8 mouse cellular contexts compared by ENCODE assay signal in genomic region chr9:57504381-57504700, GRCm38 (mm10). TPM values are rescaled to one million over a fixed set of nuclear protein-coding genes. Genes with fewer than 3 reads are reported as not detected.
A peak's percentile ranks its signal among the peaks of the same experiment; 100 is the strongest.
DNase-seq lines count a peak whose midpoint lies in the region; ATAC-seq and TF ChIP-seq lines count a peak whose summit lies in the region.

No protein-coding gene starts in this region.

- H3K27ac ChIP-seq in limb, embryonic 14.5 days (replicated peaks; ENCODE audit: low read depth, low read length): no peak overlapping the region
- H3K27ac ChIP-seq in midbrain, embryonic 14.5 days (replicated peaks; ENCODE audit: low read depth, low read length): peak overlapping the region; percentile 85

- 1% methylated on average over 25 of the region's 34 CpGs for WGBS in limb, embryonic 14.5 days
- under 1% methylated on average over 34 of the region's 34 CpGs for WGBS in midbrain, embryonic 14.5 days

- H3K27me3 ChIP-seq in limb, embryonic 14.5 days (ENCODE audit: control insufficient read depth, insufficient read depth, low read length): peaks cover 70% of the 10 kb centered on the region
- H3K27me3 ChIP-seq in midbrain, embryonic 14.5 days (ENCODE audit: control insufficient read depth, insufficient read depth, low read length): peaks cover 49% of the 10 kb centered on the region

- H3K4me3 ChIP-seq in limb, embryonic 14.5 days (replicated peaks; ENCODE audit: low read length): peak overlapping the region; percentile 46
- peak overlapping the region; percentile 40 for H3K4me3 ChIP-seq in midbrain, embryonic 14.5 days (replicated peaks; ENCODE audit: low read depth, low read length)

- peak; percentile 29 for DNase-seq in Muller cell, postnatal 12 days (ENCODE audit: inconsistent ontology term)
- DNase-seq in cerebellum, postnatal 10 days: peak; percentile 79 to 80
- DNase-seq in gastrocnemius, postnatal 10 days: peak; percentile 48
- DNase-seq in induced T-regulatory cell, adult 2 months (ENCODE audit: low read depth): peak; percentile 70
- no peak for DNase-seq in limb, embryonic 14.5 days (ENCODE audit: low spot score)
- peak; percentile 86 for DNase-seq in midbrain, embryonic 14.5 days
- peak; percentile 34 for DNase-seq in spleen, adult 12 weeks (ENCODE audit: low spot score)

- no peak for TF ChIP-seq POLR2A in limb, embryonic 14.5 days (IDR thresholded peaks at IDR 0.05; ENCODE audit: borderline replicate concordance, extremely low read depth, insufficient read depth, insufficient read length)

- 0 out of 2 replicates have a peak, but pooled peaks have one; percentile 50 for ATAC-seq in limb, embryonic 14.5 days (ENCODE audit: low FRiP score, low read depth)
- ATAC-seq in midbrain, embryonic 14.5 days (ENCODE audit: low FRiP score, low TSS enrichment): peak; percentile 44; the same call in 1 of the 2 replicates
- no peak for ATAC-seq in activated CD4-positive, CD25-positive, alpha-beta regulatory T cell, adult 4 months

- H3K36me3 ChIP-seq in limb, embryonic 14.5 days (ENCODE audit: control insufficient read depth, insufficient read depth, low read length): no peaks in the 10 kb centered on the region
- H3K36me3 ChIP-seq in midbrain, embryonic 14.5 days (ENCODE audit: control insufficient read depth, insufficient read depth, low read length): no peaks in the 10 kb centered on the region

- H3K4me2 ChIP-seq in limb, embryonic 14.5 days (replicated peaks; ENCODE audit: low read depth, low read length, severe bottlenecking): peak overlapping the region; percentile 95
- peak overlapping the region; percentile 87 for H3K4me2 ChIP-seq in midbrain, embryonic 14.5 days (ENCODE audit: low read length)

- H3K4me1 ChIP-seq in limb, embryonic 14.5 days (ENCODE audit: control insufficient read depth, insufficient read depth, low read length): peaks cover 21% of the 10 kb centered on the region
- peaks cover 40% of the 10 kb centered on the region for H3K4me1 ChIP-seq in midbrain, embryonic 14.5 days (ENCODE audit: control insufficient read depth, insufficient read depth, low read length)

- H3K9ac ChIP-seq in limb, embryonic 14.5 days (ENCODE audit: low read depth, low read length, severe bottlenecking): peak overlapping the region; percentile 41
- H3K9ac ChIP-seq in midbrain, embryonic 14.5 days (replicated peaks; ENCODE audit: low read length): peak overlapping the region; percentile 51; the same call in 1 of the 2 replicates

- no peaks in the 10 kb centered on the region for H3K9me3 ChIP-seq in limb, embryonic 14.5 days (ENCODE audit: control insufficient read depth, low read length)
- no peaks in the 10 kb centered on the region for H3K9me3 ChIP-seq in midbrain, embryonic 14.5 days (ENCODE audit: control insufficient read depth, low read length)

RNA-seq across cellular contexts. Expression of gene Rpp25, which starts 0.5 kb away (rescaled TPM):
- total RNA-seq in gastrocnemius, postnatal 10 days (2021): not detected
- polyA plus RNA-seq in limb, embryonic 14.5 days (2012; rRNA removed): 0.60 and 0.74 TPM in 2 replicates
- polyA plus RNA-seq in limb, embryonic 14.5 days (2014; fragmentation: Nextera tagmentation; extraction: Ambion mirVana): 0.94 and 1.5 TPM in 2 replicates
- 28.1 and 30.7 TPM in 2 replicates for polyA plus RNA-seq in midbrain, embryonic 14.5 days (2014; fragmentation: Nextera tagmentation; extraction: Ambion mirVana)
- not detected for polyA plus RNA-seq in activated CD4-positive, CD25-positive, alpha-beta regulatory T cell, adult 4 months (2017; shearing (Covaris generic))

RNA-seq across cellular contexts. Expression of gene Cox5a, which starts 16.7 kb away (rescaled TPM):
- total RNA-seq in gastrocnemius, postnatal 10 days (2021): 1,000 to 10,000 TPM in 1 of 2 experiments, 100 to 1,000 TPM in 1; 862 to 1,077 TPM
- 168 and 174 TPM in 2 replicates for polyA plus RNA-seq in limb, embryonic 14.5 days (2012; rRNA removed)
- polyA plus RNA-seq in limb, embryonic 14.5 days (2014; fragmentation: Nextera tagmentation; extraction: Ambion mirVana): 436 and 466 TPM in 2 replicates
- 832 and 924 TPM in 2 replicates for polyA plus RNA-seq in midbrain, embryonic 14.5 days (2014; fragmentation: Nextera tagmentation; extraction: Ambion mirVana)
- polyA plus RNA-seq in activated CD4-positive, CD25-positive, alpha-beta regulatory T cell, adult 4 months (2017; shearing (Covaris generic)): 100 to 1,000 TPM; 315 to 368 TPM

RNA-seq across cellular contexts. Expression of gene Fam219b, which starts 33.0 kb away (rescaled TPM):
- 1 to 10 TPM; 9.1 to 9.2 TPM for total RNA-seq in gastrocnemius, postnatal 10 days (2021)
- polyA plus RNA-seq in limb, embryonic 14.5 days (2012; rRNA removed): 16.2 and 19.0 TPM in 2 replicates
- polyA plus RNA-seq in limb, embryonic 14.5 days (2014; fragmentation: Nextera tagmentation; extraction: Ambion mirVana): 25.2 and 27.0 TPM in 2 replicates
- polyA plus RNA-seq in midbrain, embryonic 14.5 days (2014; fragmentation: Nextera tagmentation; extraction: Ambion mirVana): 23.8 and 24.1 TPM in 2 replicates
- polyA plus RNA-seq in activated CD4-positive, CD25-positive, alpha-beta regulatory T cell, adult 4 months (2017; shearing (Covaris generic)): 10 to 100 TPM; 21.7 to 33.7 TPM

RNA-seq across cellular contexts. Expression of gene Scamp5, which starts 36.5 kb away (rescaled TPM):
- 1 to 10 TPM; 6.8 to 8.3 TPM for total RNA-seq in gastrocnemius, postnatal 10 days (2021)
- 33.8 and 45.3 TPM in 2 replicates for polyA plus RNA-seq in limb, embryonic 14.5 days (2012; rRNA removed)
- polyA plus RNA-seq in limb, embryonic 14.5 days (2014; fragmentation: Nextera tagmentation; extraction: Ambion mirVana): 10.0 and 12.5 TPM in 2 replicates
- polyA plus RNA-seq in midbrain, embryonic 14.5 days (2014; fragmentation: Nextera tagmentation; extraction: Ambion mirVana): 98.9 and 109 TPM in 2 replicates
- under 1 TPM in 1 of 2 experiments, not detected in 1; 0.50 TPM for polyA plus RNA-seq in activated CD4-positive, CD25-positive, alpha-beta regulatory T cell, adult 4 months (2017; shearing (Covaris generic))

RNA-seq across cellular contexts. Expression of gene Mpi, which starts 48.2 kb away (rescaled TPM):
- total RNA-seq in gastrocnemius, postnatal 10 days (2021): 10 to 100 TPM; 87.2 to 96.9 TPM
- polyA plus RNA-seq in limb, embryonic 14.5 days (2012; rRNA removed): 51.0 and 55.6 TPM in 2 replicates
- 34.4 and 37.5 TPM in 2 replicates for polyA plus RNA-seq in limb, embryonic 14.5 days (2014; fragmentation: Nextera tagmentation; extraction: Ambion mirVana)
- polyA plus RNA-seq in midbrain, embryonic 14.5 days (2014; fragmentation: Nextera tagmentation; extraction: Ambion mirVana): 53.5 and 56.5 TPM in 2 replicates
- 10 to 100 TPM in 1 of 2 experiments, 1 to 10 TPM in 1; 7.8 to 14.8 TPM for polyA plus RNA-seq in activated CD4-positive, CD25-positive, alpha-beta regulatory T cell, adult 4 months (2017; shearing (Covaris generic))

Comparison
In these comparisons a context has a peak if more than half of its experiments do, and no peak if none do; other contexts are left out.
1. RNA of gene Rpp25, which starts 0.5 kb away (polyA plus RNA-seq): 28.1 to 30.7 TPM in midbrain, embryonic 14.5 days; 0.60 to 1.5 TPM in limb, embryonic 14.5 days and not detected in activated CD4-positive, CD25-positive, alpha-beta regulatory T cell, adult 4 months; every median in the first group is over 10 times any median in the second.